ENCODE assay signal across 22 mouse cellular contexts in the genomic region with DNA sequence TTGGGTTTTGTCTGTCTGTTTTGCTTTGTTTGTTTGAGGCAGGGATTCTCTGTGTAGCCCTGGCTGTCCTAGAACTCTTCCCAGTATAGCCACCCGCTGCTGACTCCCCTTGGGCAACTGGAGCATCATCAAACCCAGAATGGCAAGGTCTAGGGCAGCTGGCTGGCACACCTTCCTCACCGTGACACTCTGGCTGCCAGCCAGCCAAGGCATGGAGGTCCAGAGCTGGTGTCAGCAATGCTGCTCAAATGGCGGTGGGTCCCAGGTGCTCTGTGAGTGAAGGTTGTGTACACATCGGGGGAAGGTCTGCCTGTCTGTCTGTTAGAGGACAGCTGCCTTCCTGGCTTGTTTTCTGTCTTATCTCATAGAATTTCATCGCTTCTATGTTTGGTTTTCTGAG. TPM values are rescaled to one million over a fixed set of nuclear protein-coding genes. Genes with fewer than 3 reads are reported as not detected.
DNase-seq lines count a peak whose midpoint lies in the region; ATAC-seq and TF ChIP-seq lines count a peak whose summit lies in the region.
"Had no signal": no experiment of that assay in that cellular context is flagged by ENCODE, and none has a peak within 500 bp of the region (broad histone marks: within the 10 kb centered on the region; RNA-seq: fewer than 3 reads in every experiment).

No protein-coding gene starts in this region.

- peak; percentile 52 to 57 for DNase-seq in cerebellum, postnatal 10 days
- no peak for DNase-seq in cerebellum, adult 18-20 months
- DNase-seq in G1E (ENCODE audit: low spot score), result no peak
- DNase-seq in thymus, postnatal 36 days, result no peak
- DNase-seq: adrenal gland, adult 2 months; adrenal gland, adult 8-10 months; adrenal gland, postnatal 10 days; adrenal gland, postnatal 14 days; adrenal gland, postnatal 25 days; adrenal gland, postnatal 36 days; B cell, adult 2 months; cerebellum, adult 11 months; cerebellum, adult 11-12 months; cerebellum, adult 2 months; cerebellum, adult 8-10 months had no signal

- H3K9me3 ChIP-seq in G1E (replicated peaks), result no peaks in the 10 kb centered on the region

- TF ChIP-seq CTCF in G1E (IDR thresholded peaks at IDR 0.05; ENCODE audit: low read depth, low read length), result no peak

- H3K4me1 ChIP-seq in G1E (ENCODE audit: insufficient read depth, low read depth, low read length), result no peaks in the 10 kb centered on the region; the same call in 1 of the 2 replicates

- H3K4me3 ChIP-seq in G1E (ENCODE audit: low read depth, low read length), result peak overlapping the region; percentile 4; the same call in 1 of the 2 replicates

- ATAC-seq in G1E (ENCODE audit: extremely low read depth, insufficient number of reproducible peaks, low FRiP score, poor library complexity, severe bottlenecking), result no peak
- ATAC-seq: activated CD4-positive, CD25-positive, alpha-beta regulatory T cell, adult 4 months; CD4-positive, CD25-positive, alpha-beta regulatory T cell, adult 4 months; Patski had no signal

- H3K27me3 ChIP-seq in G1E (ENCODE audit: insufficient read depth, low read length), result peaks cover 49% of the 10 kb centered on the region
- H3K27me3 ChIP-seq: CH12.LX had no signal

- H3K36me3 ChIP-seq in G1E (replicated peaks), result no peaks in the 10 kb centered on the region

RNA-seq across cellular contexts. Expression of a gene that starts 3.4 kb away (rescaled TPM):
- not detected in 2 replicates for total RNA-seq in G1E (2014; fragmentation: Nextera tagmentation)
- not detected in 2 replicates for total RNA-seq in G1E (2017)
- polyA plus RNA-seq in G1E (2012), result 0.02 TPM in 1 of 2 replicates, not detected in the other
- total RNA-seq: adrenal gland, postnatal 10 days; adrenal gland, postnatal 14 days; adrenal gland, postnatal 25 days; CH12.LX; ES-E14; MEL had no signal
- polyA plus RNA-seq: C2C12; CD4-positive, CD25-positive, alpha-beta regulatory T cell, adult 4 months; Patski had no signal

Comparison
In these comparisons a context has a peak if more than half of its experiments do, and no peak if none do; other contexts are left out.
1. DNase-seq: peak in cerebellum, postnatal 10 days (2 of 2); none in cerebellum, adult 18-20 months (0 of 2), G1E (single experiment) and thymus, postnatal 36 days (0 of 2).